Mouse (Mus musculus) thymus, adult 2 months (tissue): ENCODE measurements around the gene Camk2b. TPM values are rescaled to one million over a fixed set of nuclear protein-coding genes. Genes with fewer than 3 reads are reported as not detected.
A peak's percentile ranks its signal among the peaks of the same experiment; 100 is the strongest.

Experiments used
- DNase-seq: peaks from one replicate; pipeline ENCODE4 v3.0.0; 2021
- H3K27ac ChIP-seq: fragments of 200-500 bp; 2 replicates; pipeline ENCODE4 v1.5.1; 2012; ENCODE audit warnings: low read length, control low read depth; ENCODE audit not compliant: control insufficient read depth, insufficient read depth
- H3K27me3 ChIP-seq: fragments of 200-500 bp; 2 replicates; pipeline ENCODE4 v1.6.1; 2012; ENCODE audit warnings: mild to moderate bottlenecking, low read length, moderate library complexity, mixed read lengths; ENCODE audit not compliant: control insufficient read depth, insufficient read depth
- H3K36me3 ChIP-seq: fragments of 200-500 bp; 2 replicates; pipeline ENCODE4 v1.6.1; 2012; ENCODE audit warnings: mild to moderate bottlenecking, low read length, moderate library complexity; ENCODE audit not compliant: control insufficient read depth, insufficient read depth
- H3K4me1 ChIP-seq: fragments of 200-500 bp; replicated peaks from 2 replicates; pipeline ENCODE4 v1.6.1; 2012; ENCODE audit warnings: low read length; ENCODE audit not compliant: control insufficient read depth, insufficient read depth
- H3K4me3 ChIP-seq: fragments of 200-500 bp; 2 replicates; pipeline ENCODE4 v1.5.1; 2012; ENCODE audit warnings: mild to moderate bottlenecking, low read length, control low read depth, moderate library complexity; ENCODE audit not compliant: control insufficient read depth, insufficient read depth
- CTCF ChIP-seq: fragments of 200-500 bp; IDR thresholded peaks from 2 replicates; pipeline ENCODE4 v1.5.1; 2012; ENCODE audit warnings: mild to moderate bottlenecking, control low read depth, low read length, moderate library complexity, borderline replicate concordance; ENCODE audit not compliant: control insufficient read depth, poor library complexity, insufficient read depth; ENCODE audit errors: extremely low read depth
- POLR2A ChIP-seq: fragments of 200-500 bp; IDR thresholded peaks from 2 replicates; pipeline ENCODE4 v1.6.1; 2012; ENCODE audit warnings: mild to moderate bottlenecking, low read length, control low read depth, moderate library complexity; ENCODE audit not compliant: control insufficient read depth, poor library complexity, insufficient read depth; ENCODE audit errors: extremely low read depth
- WGBS: fragments of 180-500 bp; shearing (Covaris S2); methylation state at CpG from one replicate; pipeline ENCODE4 v1.1.7; 2018; 5-methylcytosine and 5-hydroxymethylcytosine counted together
- polyA plus RNA-seq: library from polyadenylated mRNA; depleted of rRNA; stranded (reverse); fragments of >200 nt; gene quantifications from 2 replicates; pipeline ENCODE4 v1.2.3, GENCODE M21; 2012; rRNA removed

The Camk2b gene
- polyA plus RNA-seq, 1 experiment, result 6.0 TPM

DNA sequence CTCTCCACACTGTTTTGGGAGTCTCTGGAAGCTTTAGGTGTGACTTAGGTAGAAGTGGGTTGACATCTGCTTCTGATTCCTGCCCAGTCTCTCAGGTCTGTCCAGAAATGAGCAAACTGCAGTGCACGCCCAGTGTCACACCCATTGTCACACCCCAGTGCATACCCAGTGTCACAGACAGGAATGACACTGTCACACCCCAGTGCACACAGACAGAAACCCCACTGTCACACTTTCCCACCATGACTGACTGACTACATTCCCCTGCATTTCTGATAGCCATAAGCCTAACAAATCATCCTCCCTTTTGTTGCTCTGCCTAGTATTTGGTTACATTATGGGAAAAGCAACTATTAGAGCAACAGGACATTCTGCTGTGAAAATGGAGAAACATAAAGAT lies 135.6 kb downstream of the Camk2b start:
- 86% methylated on average over 1 of the region's 1 CpGs for WGBS
- Histone ChIP-seq H3K4me1 (no peaks in the 10 kb centered on the region), H3K4me3 (no peak overlapping the region), H3K36me3 (no peaks in the 10 kb centered on the region), H3K27ac (no peak overlapping the region), H3K27me3 (no peaks in the 10 kb centered on the region)
- TF ChIP-seq CTCF (no peak), POLR2A (no peak)
- no peak for DNase-seq

GRCm38 (mm10) chr11:5926696-5927220 lies 139.4 kb downstream of the Camk2b start:
- DNase-seq, result no peak
- H3K4me3 ChIP-seq, result no peak overlapping the region
- TF ChIP-seq CTCF, result no peak
- H3K27ac ChIP-seq, result no peak overlapping the region
- H3K4me1 ChIP-seq, result no peaks in the 10 kb centered on the region
- no peaks in the 10 kb centered on the region for H3K36me3 ChIP-seq
- 93% methylated on average over 3 of the region's 3 CpGs for WGBS
- no peaks in the 10 kb centered on the region for H3K27me3 ChIP-seq

GRCm38 (mm10) chr11:5924699-5925098 lies 141.5 kb downstream of the Camk2b start:
- DNase-seq, result no peak
- Histone ChIP-seq H3K27ac (no peak overlapping the region), H3K36me3 (no peaks in the 10 kb centered on the region), H3K27me3 (no peaks in the 10 kb centered on the region), H3K4me3 (no peak overlapping the region), H3K4me1 (peaks cover 6% of the 10 kb centered on the region; the same call in 1 of the 2 replicates)
- WGBS, result 86% methylated on average over 8 of the region's 8 CpGs
- TF ChIP-seq POLR2A (no peak), CTCF (no peak)

- peak; percentile 4 for DNase-seq
- no peak for TF ChIP-seq CTCF
- H3K27me3 ChIP-seq, result no peaks in the 10 kb centered on the region
- no peaks in the 10 kb centered on the region for H3K36me3 ChIP-seq
- H3K4me1 ChIP-seq, result peaks cover 8% of the 10 kb centered on the region; the same call in 1 of the 2 replicates
- 54% methylated on average over 17 of the region's 17 CpGs for WGBS
- no peak overlapping the region for H3K4me3 ChIP-seq
- no peak overlapping the region for H3K27ac ChIP-seq
Observed at GRCm38 (mm10) chr11:5920323-5920960, 145.7 kb downstream of the Camk2b start.

Other genes starting within 250 kb of the Camk2b start
- gene Polm, start 228.3 kb downstream of the Camk2b start, polyA plus RNA-seq, result 56.8 and 63.9 TPM in 2 replicates
- 18.5 and 22.9 TPM in 2 replicates for gene Aebp1, start 204.4 kb downstream of the Camk2b start, polyA plus RNA-seq
- 309 and 345 TPM in 2 replicates for gene Pold2, start 188.1 kb downstream of the Camk2b start, polyA plus RNA-seq
- 19.3 and 68.0 TPM in 2 replicates for gene Myl7, start 167.6 kb downstream of the Camk2b start, polyA plus RNA-seq
- 0.58 and 0.68 TPM in 2 replicates for gene Gck, start 116.3 kb downstream of the Camk2b start, polyA plus RNA-seq
- gene Ykt6, start 110.7 kb downstream of the Camk2b start, polyA plus RNA-seq, result 85.8 and 101 TPM in 2 replicates
- 0.09 and 0.10 TPM in 2 replicates for gene A730071L15Rik, start 133.7 kb upstream of the Camk2b start, polyA plus RNA-seq
- gene Nudcd3, start 134.1 kb upstream of the Camk2b start, polyA plus RNA-seq, result 52.1 and 62.2 TPM in 2 replicates
- 0.20 and 0.24 TPM in 2 replicates for gene Npc1l1, start 163.8 kb upstream of the Camk2b start, polyA plus RNA-seq
- gene Ddx56, start 201.4 kb upstream of the Camk2b start, polyA plus RNA-seq, result 43.4 and 45.5 TPM in 2 replicates
- gene Tmed4, start 208.5 kb upstream of the Camk2b start, polyA plus RNA-seq, result 102 and 109 TPM in 2 replicates
- 153 and 168 TPM in 2 replicates for gene Ogdh, start 225.3 kb upstream of the Camk2b start, polyA plus RNA-seq